Mouse (Mus musculus) embryonic fibroblast, embryonic 13.5 days (primary cell): ENCODE measurements around the gene Oxsr1.

Experiments used
- CTCF ChIP-seq: IDR thresholded peaks from 2 replicates; pipeline ENCODE4 v1.5.1; 2011; ENCODE audit warnings: mild to moderate bottlenecking, control low read depth, low read length, moderate library complexity, borderline replicate concordance; ENCODE audit not compliant: insufficient read depth
- POLR2A ChIP-seq: IDR thresholded peaks from 2 replicates; pipeline ENCODE4 v1.6.1; 2011; ENCODE audit warnings: low read depth, mild to moderate bottlenecking, control low read depth, low read length, moderate library complexity

- no peak for TF ChIP-seq POLR2A
- TF ChIP-seq CTCF, result no peak
Observed at GRCm38 (mm10) chr9:119298563-119298962, 23.7 kb downstream of the Oxsr1 start.
